Mouse (Mus musculus): ENCODE data around the gene Hivep2. TPM values are rescaled to one million over a fixed set of nuclear protein-coding genes. Genes with fewer than 3 reads are reported as not detected.

Hivep2 gene
- total and polyA plus RNA-seq, 2 experiments from 2014 or later = 10.8 to 37.5 TPM

DNA sequence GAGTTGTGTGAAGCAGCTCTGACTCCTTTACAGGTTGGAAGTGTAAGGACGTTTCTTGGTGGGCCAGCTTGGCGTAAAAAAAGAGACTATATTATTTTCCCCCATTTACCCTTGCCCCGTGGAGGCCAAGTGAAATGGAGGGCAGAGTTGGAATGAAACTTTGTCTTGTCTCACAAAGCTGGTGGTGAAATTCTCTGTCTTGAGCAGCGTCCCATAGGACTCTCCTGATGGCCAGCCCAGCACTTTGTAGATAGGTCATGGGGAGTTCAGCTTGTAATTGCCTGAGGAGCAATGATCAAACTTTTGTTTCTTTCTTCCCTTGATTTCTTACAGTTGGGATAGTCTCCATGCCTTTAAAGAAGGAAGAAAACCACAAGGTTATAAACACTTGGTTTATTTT, 10.0 kb downstream of the Hivep2 start:
- TF ChIP-seq CTCF (IDR thresholded peaks at IDR 0.05) = no peak
- Histone ChIP-seq H3K4me2 (ENCODE audit: low read depth, low read length, poor library complexity, severe bottlenecking) (no peak overlapping the region), H3K27ac (ENCODE audit: low read depth, low read length) (no peak overlapping the region), H3K9me3 (ENCODE audit: low read length) (no peaks in the 10 kb centered on the region), H3K27me3 (ENCODE audit: insufficient read depth, low read length) (no peaks in the 10 kb centered on the region), H3K4me3 (ENCODE audit: low read depth, low read length) (no peak overlapping the region), H3K9ac (replicated peaks; ENCODE audit: low read length, poor library complexity, severe bottlenecking) (no peak overlapping the region), H3K4me1 (ENCODE audit: insufficient read depth, low read length) (no peaks in the 10 kb centered on the region), H3K36me3 (ENCODE audit: insufficient read depth, low read length) (no peaks in the 10 kb centered on the region)
- ATAC-seq (ENCODE audit: low FRiP score) (no peak), DNase-seq (ENCODE audit: low spot score) (no peak)
- WGBS = 82% methylated on average over 4 of the region's 4 CpGs

- TF ChIP-seq CTCF (IDR thresholded peaks at IDR 0.05) = no peak
- H3K36me3 ChIP-seq (ENCODE audit: insufficient read depth, low read length) = no peaks in the 10 kb centered on the region
- H3K9me3 ChIP-seq (ENCODE audit: low read length) = no peaks in the 10 kb centered on the region
- H3K4me3 ChIP-seq (ENCODE audit: low read depth, low read length) = no peak overlapping the region
- WGBS = 72% methylated on average over 6 of the region's 6 CpGs
- no peak overlapping the region for H3K27ac ChIP-seq (ENCODE audit: low read depth, low read length)
- no peak overlapping the region for H3K4me2 ChIP-seq (ENCODE audit: low read depth, low read length, poor library complexity, severe bottlenecking)
- ATAC-seq (ENCODE audit: low FRiP score) = no peak
- H3K4me1 ChIP-seq (ENCODE audit: insufficient read depth, low read length) = no peaks in the 10 kb centered on the region
- no peak overlapping the region for H3K9ac ChIP-seq (replicated peaks; ENCODE audit: low read length, poor library complexity, severe bottlenecking)
- DNase-seq (ENCODE audit: low spot score) = no peak
- no peaks in the 10 kb centered on the region for H3K27me3 ChIP-seq (ENCODE audit: insufficient read depth, low read length)
These were observed 10.4 kb downstream of the Hivep2 start for GRCm38 (mm10) chr10:13976267-13976666.

- 75% methylated on average over 6 of the region's 6 CpGs for whole genome bisulfite sequencing
- no peaks in the 10 kb centered on the region for H3K36me3 ChIP-seq (ENCODE audit: insufficient read depth, low read length)
- H3K27ac ChIP-seq (ENCODE audit: low read depth, low read length) = no peak overlapping the region
- H3K9me3 ChIP-seq (ENCODE audit: low read length) = no peaks in the 10 kb centered on the region
- no peak for DNase-seq (ENCODE audit: low spot score)
- no peak overlapping the region for H3K9ac ChIP-seq (replicated peaks; ENCODE audit: low read length, poor library complexity, severe bottlenecking)
- no peaks in the 10 kb centered on the region for H3K27me3 ChIP-seq (ENCODE audit: insufficient read depth, low read length)
- peak overlapping the region; percentile 77 for H3K4me2 ChIP-seq (ENCODE audit: low read depth, low read length, poor library complexity, severe bottlenecking)
- no peaks in the 10 kb centered on the region for H3K4me1 ChIP-seq (ENCODE audit: insufficient read depth, low read length)
- no peak for TF ChIP-seq CTCF (IDR thresholded peaks at IDR 0.05)
- no peak for ATAC-seq (ENCODE audit: low FRiP score)
- peak overlapping the region; percentile 60 for H3K4me3 ChIP-seq (ENCODE audit: low read depth, low read length)
These were observed 16.4 kb downstream of the Hivep2 start for GRCm38 (mm10) chr10:13982271-13982670.

DNA sequence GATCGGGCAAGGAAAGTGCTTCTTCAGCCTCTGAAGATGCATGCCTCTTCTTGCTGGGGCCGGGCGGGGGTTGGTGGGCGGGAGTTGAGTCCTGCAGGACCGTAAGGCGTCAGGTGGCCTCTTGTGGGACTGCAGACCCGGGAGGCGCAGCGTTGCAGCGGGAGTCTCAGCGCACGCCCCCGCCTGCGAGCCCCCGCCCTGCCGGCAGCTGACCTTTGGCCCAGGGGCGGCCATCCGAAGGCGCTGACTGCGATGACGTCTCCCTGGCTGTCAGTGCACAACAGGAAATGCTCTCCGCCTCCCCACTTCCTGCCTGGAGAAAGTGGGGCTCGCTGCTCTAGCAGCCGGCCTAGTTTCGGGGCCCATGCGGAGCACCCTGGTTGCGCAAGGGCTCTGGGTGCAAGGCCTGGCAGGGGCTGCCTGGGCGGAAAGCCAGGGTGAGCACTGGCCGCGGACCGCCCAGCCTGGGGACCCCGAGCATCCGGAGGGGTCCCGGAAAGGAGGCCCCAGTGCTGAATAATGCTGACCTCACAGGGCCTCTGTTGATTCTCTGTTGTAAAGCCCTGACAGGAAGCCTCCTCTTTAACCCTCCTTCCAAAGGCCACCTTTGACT, 17.0 kb downstream of the Hivep2 start:
- under 1% methylated on average over 27 of the region's 34 CpGs for WGBS
- ATAC-seq (ENCODE audit: low FRiP score) = peak; percentile 93
- H3K4me1 ChIP-seq (ENCODE audit: insufficient read depth, low read length) = no peaks in the 10 kb centered on the region

DNA sequence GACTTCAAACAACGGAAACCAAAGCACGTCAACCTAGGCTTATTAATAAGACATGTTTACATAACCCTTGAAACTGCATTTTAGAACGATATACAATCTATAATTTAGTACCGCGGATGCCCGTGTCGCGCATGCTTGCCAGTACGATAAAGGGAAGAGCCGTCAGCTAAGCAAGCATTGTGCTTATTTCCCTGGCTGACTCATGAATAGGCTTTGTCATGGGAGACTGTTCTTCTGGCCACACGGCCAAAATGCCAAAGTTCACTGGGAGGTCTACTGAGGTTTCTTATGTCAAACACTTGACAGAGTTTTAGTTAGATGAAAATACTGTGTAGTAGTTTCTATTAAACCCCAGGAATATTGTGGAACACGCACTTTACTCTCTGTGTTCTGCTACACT, 17.8 kb downstream of the Hivep2 start:
- H3K27ac ChIP-seq (ENCODE audit: low read depth, low read length) = peak overlapping the region; percentile 86
- H3K4me2 ChIP-seq (ENCODE audit: low read depth, low read length, poor library complexity, severe bottlenecking) = peak overlapping the region; percentile 77
- H3K4me3 ChIP-seq (ENCODE audit: low read depth, low read length) = peak overlapping the region; percentile 60; the same call in 1 of the 2 replicates

More for the DNA sequence above, 17.0 kb downstream of the Hivep2 start:
- H3K4me2 ChIP-seq (ENCODE audit: low read depth, low read length, poor library complexity, severe bottlenecking) = peak overlapping the region; percentile 77
- peak overlapping the region; percentile 79 for H3K9ac ChIP-seq (replicated peaks; ENCODE audit: low read length, poor library complexity, severe bottlenecking)
- H3K27ac ChIP-seq (ENCODE audit: low read depth, low read length) = peak overlapping the region; percentile 86
- no peaks in the 10 kb centered on the region for H3K36me3 ChIP-seq (ENCODE audit: insufficient read depth, low read length)
- peak overlapping the region; percentile 60 for H3K4me3 ChIP-seq (ENCODE audit: low read depth, low read length)
- peak; percentile 81 for DNase-seq (ENCODE audit: low spot score)
- no peaks in the 10 kb centered on the region for H3K27me3 ChIP-seq (ENCODE audit: insufficient read depth, low read length)
- TF ChIP-seq CTCF (IDR thresholded peaks at IDR 0.05) = 0 out of 2 replicates have a peak, but pooled peaks have one; percentile 7
- no peaks in the 10 kb centered on the region for H3K9me3 ChIP-seq (ENCODE audit: low read length)

GRCm38 (mm10) chr10:13984233-13984632, 18.4 kb downstream of the Hivep2 start:
- Histone ChIP-seq H3K4me1 (ENCODE audit: insufficient read depth, low read length) (no peaks in the 10 kb centered on the region), H3K4me2 (ENCODE audit: low read depth, low read length, poor library complexity, severe bottlenecking) (no peak overlapping the region), H3K9me3 (ENCODE audit: low read length) (no peaks in the 10 kb centered on the region), H3K27me3 (ENCODE audit: insufficient read depth, low read length) (no peaks in the 10 kb centered on the region), H3K27ac (ENCODE audit: low read depth, low read length) (no peak overlapping the region), H3K36me3 (ENCODE audit: insufficient read depth, low read length) (no peaks in the 10 kb centered on the region), H3K4me3 (ENCODE audit: low read depth, low read length) (no peak overlapping the region), H3K9ac (replicated peaks; ENCODE audit: low read length, poor library complexity, severe bottlenecking) (no peak overlapping the region)
- DNase-seq (ENCODE audit: low spot score) (no peak), ATAC-seq (ENCODE audit: low FRiP score) (no peak)
- no peak for TF ChIP-seq CTCF (IDR thresholded peaks at IDR 0.05)

More for the DNA sequence above, 17.8 kb downstream of the Hivep2 start:
- Histone ChIP-seq H3K36me3 (ENCODE audit: insufficient read depth, low read length) (no peaks in the 10 kb centered on the region), H3K27me3 (ENCODE audit: insufficient read depth, low read length) (no peaks in the 10 kb centered on the region), H3K9ac (replicated peaks; ENCODE audit: low read length, poor library complexity, severe bottlenecking) (no peak overlapping the region), H3K9me3 (ENCODE audit: low read length) (no peaks in the 10 kb centered on the region), H3K4me1 (ENCODE audit: insufficient read depth, low read length) (no peaks in the 10 kb centered on the region)
- no peak for ATAC-seq (ENCODE audit: low FRiP score)
- whole genome bisulfite sequencing = 46% methylated on average over 12 of the region's 12 CpGs
- no peak for DNase-seq (ENCODE audit: low spot score)
- no peak for TF ChIP-seq CTCF (IDR thresholded peaks at IDR 0.05)
